Mouse (Mus musculus): ENCODE measurements around the gene Tmcc2.

DNA sequence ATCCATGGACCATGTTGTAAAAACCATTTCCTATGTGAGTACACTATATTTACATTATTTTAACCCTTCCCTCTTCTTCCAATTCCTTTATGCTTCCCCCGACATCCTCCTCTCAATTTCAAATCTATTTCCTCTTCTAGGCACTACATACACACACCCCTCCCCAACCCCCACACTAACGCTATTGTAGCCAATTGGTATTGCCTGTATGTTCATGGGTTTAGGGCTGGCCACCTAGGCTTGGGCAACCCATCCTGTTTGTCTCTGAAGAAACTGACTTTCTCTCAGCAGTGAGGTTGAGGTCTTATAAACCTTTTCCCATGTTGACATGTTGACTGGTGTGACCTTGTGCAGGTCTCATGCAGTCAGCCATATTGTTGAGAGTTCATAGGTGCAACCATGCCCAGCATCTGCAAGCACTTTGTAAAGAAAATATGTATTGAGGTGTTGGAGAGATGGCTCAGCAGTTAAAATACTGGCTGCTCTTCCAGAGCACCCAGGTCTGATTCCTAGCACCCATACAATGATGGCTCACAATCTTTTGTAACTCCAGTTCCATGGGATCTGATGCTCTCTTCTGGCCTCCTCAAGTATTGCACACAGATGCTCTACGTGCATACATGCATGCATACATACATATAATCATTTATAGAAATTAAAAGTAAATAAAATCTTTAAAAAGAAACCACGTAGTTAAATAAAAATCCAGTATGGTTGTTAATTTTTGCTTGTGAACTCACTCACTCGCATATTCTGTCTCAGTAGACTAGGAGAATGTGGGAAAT, 32.0 kb upstream of the Tmcc2 start:
- TF ChIP-seq CTCF (conservative IDR thresholded peaks at IDR 0.05; ENCODE audit: low read length) = peak; percentile 21
- no peak for TF ChIP-seq NANOG (IDR thresholded peaks at IDR 0.05; ENCODE audit: borderline replicate concordance, low read length)

Data from E14TG2a.4 (cell line).